Mouse (Mus musculus): ENCODE measurements at regions not wholly inside any gene's neighbourhood (a gene's known extent, or its start where the extent isn't known, plus 50 kb on each side); places are given as distances from the start of the nearest gene placed in this dataset.
A peak's percentile ranks its signal among the peaks of the same experiment; 100 is the strongest.

GRCm38 (mm10) chr8:125619336-125619906, 49.8 kb upstream of the Sipa1l2 start:
- peak; percentile 48 to 55 for DNase-seq

All from cerebellum, adult 18-20 months (tissue).